Mouse (Mus musculus): ENCODE measurements around the gene Tnnt2. TPM values are rescaled to one million over a fixed set of nuclear protein-coding genes. Genes with fewer than 3 reads are reported as not detected.

Gene Tnnt2
- polyA plus RNA-seq, 1 experiment from 2014 or later = 10.4 TPM

DNA sequence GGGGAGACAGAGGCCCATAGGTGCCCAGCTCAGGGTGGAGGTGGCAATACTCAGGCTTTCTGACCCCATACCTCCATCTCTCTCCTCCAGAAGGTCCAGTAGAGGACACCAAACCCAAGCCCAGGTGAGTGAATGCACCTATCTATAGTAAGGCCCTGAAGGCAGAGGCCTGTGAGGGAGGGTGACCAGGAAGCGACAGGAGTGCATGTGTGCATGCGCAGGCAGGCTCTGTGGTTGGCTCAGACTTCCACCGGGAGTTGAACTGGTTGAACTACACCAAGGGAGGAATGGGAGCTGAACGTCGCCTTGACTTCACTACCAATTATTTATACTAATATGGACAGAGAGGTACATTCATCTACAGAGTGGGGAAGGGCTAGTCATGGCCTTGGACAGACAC is 10.5 kb downstream of the Tnnt2 start:
- no peaks in the 10 kb centered on the region for H3K9me3 ChIP-seq (ENCODE audit: control insufficient read depth, low read depth, low read length)
- H3K4me1 ChIP-seq (ENCODE audit: control insufficient read depth, insufficient read depth, low read length) = no peaks in the 10 kb centered on the region
- no peak overlapping the region for H3K9ac ChIP-seq (replicated peaks; ENCODE audit: low read depth, low read length)
- H3K4me3 ChIP-seq (ENCODE audit: low read depth, low read length) = no peak overlapping the region
- WGBS = 77% methylated on average over 5 of the region's 5 CpGs
- H3K36me3 ChIP-seq (ENCODE audit: control insufficient read depth, insufficient read depth, low read length) = no peaks in the 10 kb centered on the region
- no peak for ATAC-seq (ENCODE audit: insufficient number of reproducible peaks, insufficient read depth, low FRiP score, low read depth)
- no peak overlapping the region for H3K27ac ChIP-seq (ENCODE audit: low read length)
- H3K4me2 ChIP-seq (replicated peaks; ENCODE audit: low read depth, low read length) = no peak overlapping the region
- H3K27me3 ChIP-seq (ENCODE audit: control insufficient read depth, insufficient read depth, low read length) = no peaks in the 10 kb centered on the region

GRCm38 (mm10) chr1:135847139-135847562 is 11.0 kb downstream of the Tnnt2 start:
- H3K27me3 ChIP-seq (ENCODE audit: control insufficient read depth, insufficient read depth, low read length) = no peaks in the 10 kb centered on the region
- H3K9ac ChIP-seq (replicated peaks; ENCODE audit: low read depth, low read length) = no peak overlapping the region
- H3K9me3 ChIP-seq (ENCODE audit: control insufficient read depth, low read depth, low read length) = no peaks in the 10 kb centered on the region
- no peak overlapping the region for H3K27ac ChIP-seq (ENCODE audit: low read length)
- no peak overlapping the region for H3K4me2 ChIP-seq (replicated peaks; ENCODE audit: low read depth, low read length)
- H3K4me3 ChIP-seq (ENCODE audit: low read depth, low read length) = no peak overlapping the region
- WGBS = 25% methylated on average over 6 of the region's 6 CpGs
- ATAC-seq (ENCODE audit: insufficient number of reproducible peaks, insufficient read depth, low FRiP score, low read depth) = no peak
- H3K4me1 ChIP-seq (ENCODE audit: control insufficient read depth, insufficient read depth, low read length) = no peaks in the 10 kb centered on the region
- no peaks in the 10 kb centered on the region for H3K36me3 ChIP-seq (ENCODE audit: control insufficient read depth, insufficient read depth, low read length)

DNA sequence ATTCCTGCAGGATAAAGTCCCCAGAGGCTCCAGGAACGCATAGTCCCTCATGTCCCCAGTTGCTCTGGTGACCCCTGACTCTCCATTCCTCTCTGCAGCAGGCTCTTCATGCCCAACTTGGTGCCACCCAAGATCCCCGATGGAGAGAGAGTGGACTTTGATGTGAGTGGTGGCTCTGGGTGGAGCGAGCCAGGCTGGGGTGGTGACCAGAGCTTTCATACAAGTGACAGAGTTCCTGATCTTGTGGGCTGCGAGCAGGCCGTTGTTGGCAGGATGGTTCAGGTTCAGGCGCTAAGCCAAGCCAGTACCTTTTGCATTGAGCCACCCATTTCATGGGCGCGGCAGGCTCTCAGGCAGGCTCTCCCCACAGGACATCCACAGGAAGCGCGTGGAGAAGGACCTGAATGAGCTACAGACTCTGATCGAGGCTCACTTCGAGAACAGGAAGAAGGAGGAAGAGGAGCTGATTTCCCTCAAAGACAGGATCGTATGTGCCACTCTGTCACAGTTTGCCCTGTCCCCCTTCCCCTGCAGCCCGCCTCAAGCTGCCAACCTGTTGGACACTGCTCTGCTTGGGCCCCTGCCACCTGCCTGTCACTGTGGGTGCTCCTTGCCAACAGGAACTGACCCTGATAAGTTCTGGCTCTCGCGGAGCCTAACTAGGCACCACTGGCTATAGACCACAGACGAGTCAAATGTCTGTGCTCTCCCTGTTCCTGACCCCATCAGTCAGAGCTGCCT is 11.6 kb downstream of the Tnnt2 start:
- WGBS = 80% methylated on average over 17 of the region's 17 CpGs
- Histone ChIP-seq H3K9ac (replicated peaks; ENCODE audit: low read depth, low read length) (no peak overlapping the region), H3K27me3 (ENCODE audit: control insufficient read depth, insufficient read depth, low read length) (no peaks in the 10 kb centered on the region), H3K4me2 (replicated peaks; ENCODE audit: low read depth, low read length) (no peak overlapping the region), H3K9me3 (ENCODE audit: control insufficient read depth, low read depth, low read length) (no peaks in the 10 kb centered on the region), H3K4me1 (ENCODE audit: control insufficient read depth, insufficient read depth, low read length) (no peaks in the 10 kb centered on the region), H3K36me3 (ENCODE audit: control insufficient read depth, insufficient read depth, low read length) (no peaks in the 10 kb centered on the region), H3K27ac (ENCODE audit: low read length) (no peak overlapping the region), H3K4me3 (ENCODE audit: low read depth, low read length) (no peak overlapping the region)
- ATAC-seq (ENCODE audit: insufficient number of reproducible peaks, insufficient read depth, low FRiP score, low read depth) = no peak

DNA sequence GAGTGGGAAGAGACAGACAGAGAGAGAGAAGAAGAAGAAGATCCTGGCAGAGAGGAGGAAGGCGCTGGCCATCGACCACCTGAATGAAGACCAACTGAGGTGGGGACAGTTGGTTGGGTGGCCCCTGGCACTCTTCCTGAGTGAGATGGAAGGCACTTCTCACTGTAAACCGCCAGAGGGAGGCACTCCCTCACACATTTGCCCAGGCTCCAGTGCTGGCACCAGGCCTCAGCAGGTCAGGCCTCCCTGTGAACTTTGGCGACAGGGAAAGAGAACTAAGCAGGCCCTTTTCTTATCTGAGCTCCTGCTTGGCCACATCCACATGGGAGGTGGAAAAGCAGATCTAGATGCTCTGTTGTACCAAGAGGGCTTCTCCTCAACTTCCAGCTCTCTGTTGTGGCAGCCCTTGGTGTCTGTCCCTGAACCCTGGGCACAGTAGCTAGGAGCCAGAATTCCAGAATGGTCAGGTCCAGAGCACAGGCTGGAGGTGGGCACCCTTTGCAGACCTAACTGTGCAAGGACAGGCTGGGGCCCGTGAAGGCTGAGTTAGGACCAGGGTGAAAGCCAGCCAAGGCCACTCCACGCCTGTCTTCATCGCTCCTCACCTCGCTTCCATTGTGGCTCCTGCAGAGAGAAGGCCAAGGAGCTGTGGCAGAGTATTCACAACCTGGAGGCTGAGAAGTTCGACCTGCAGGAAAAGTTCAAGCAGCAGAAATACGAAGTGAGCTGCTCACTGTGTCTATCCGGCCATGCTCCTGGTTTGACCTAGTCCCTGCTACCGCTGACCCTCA is 14.8 kb downstream of the Tnnt2 start:
- Histone ChIP-seq H3K9me3 (ENCODE audit: control insufficient read depth, low read depth, low read length) (no peaks in the 10 kb centered on the region), H3K36me3 (ENCODE audit: control insufficient read depth, insufficient read depth, low read length) (no peaks in the 10 kb centered on the region), H3K4me3 (ENCODE audit: low read depth, low read length) (no peak overlapping the region), H3K4me1 (ENCODE audit: control insufficient read depth, insufficient read depth, low read length) (no peaks in the 10 kb centered on the region), H3K27me3 (ENCODE audit: control insufficient read depth, insufficient read depth, low read length) (no peaks in the 10 kb centered on the region), H3K27ac (ENCODE audit: low read length) (no peak overlapping the region), H3K9ac (replicated peaks; ENCODE audit: low read depth, low read length) (no peak overlapping the region), H3K4me2 (replicated peaks; ENCODE audit: low read depth, low read length) (no peak overlapping the region)
- 66% methylated on average over 12 of the region's 12 CpGs for WGBS
- ATAC-seq (ENCODE audit: insufficient number of reproducible peaks, insufficient read depth, low FRiP score, low read depth) = no peak

DNA sequence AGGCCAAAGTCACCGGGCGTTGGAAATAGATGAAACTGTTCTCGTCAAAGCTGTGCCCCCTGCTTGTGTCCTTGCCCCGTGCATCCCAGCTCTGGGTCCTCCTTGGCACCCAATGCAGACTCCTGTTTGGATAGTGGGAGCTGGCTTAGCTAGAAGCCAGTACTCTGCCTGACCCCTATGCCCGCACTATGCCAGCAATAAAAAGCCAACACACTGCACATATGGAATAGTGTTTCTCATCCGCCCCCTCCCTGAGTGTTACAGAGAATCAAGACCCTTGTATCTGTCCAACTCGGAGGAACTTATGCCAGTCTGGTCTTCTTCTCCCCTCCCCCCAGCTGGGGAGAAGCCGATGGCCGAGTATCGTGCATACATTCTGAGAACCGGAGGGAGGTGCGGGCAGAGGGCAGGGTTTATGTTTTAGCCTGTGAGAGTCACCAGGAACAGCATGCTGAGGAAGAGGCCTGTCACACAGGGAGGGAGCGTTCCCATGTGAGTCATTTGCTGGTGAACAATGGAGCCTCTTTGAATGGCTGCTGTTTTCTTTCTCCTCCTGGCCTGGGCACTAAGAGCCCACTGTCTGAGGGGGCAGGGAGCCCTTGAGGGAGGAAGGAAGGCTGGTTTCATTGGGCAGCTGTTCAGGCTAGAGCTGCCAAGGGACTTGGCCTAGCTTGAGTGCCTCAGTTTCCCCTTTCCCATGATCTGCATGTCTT is 16.0 kb downstream of the Tnnt2 start:
- Histone ChIP-seq H3K4me1 (ENCODE audit: control insufficient read depth, insufficient read depth, low read length) (no peaks in the 10 kb centered on the region), H3K27me3 (ENCODE audit: control insufficient read depth, insufficient read depth, low read length) (no peaks in the 10 kb centered on the region), H3K9me3 (ENCODE audit: control insufficient read depth, low read depth, low read length) (no peaks in the 10 kb centered on the region), H3K36me3 (ENCODE audit: control insufficient read depth, insufficient read depth, low read length) (no peaks in the 10 kb centered on the region), H3K4me3 (ENCODE audit: low read depth, low read length) (no peak overlapping the region), H3K27ac (ENCODE audit: low read length) (peak overlapping the region; percentile 29; the same call in 1 of the 2 replicates), H3K4me2 (replicated peaks; ENCODE audit: low read depth, low read length) (no peak overlapping the region), H3K9ac (replicated peaks; ENCODE audit: low read depth, low read length) (no peak overlapping the region)
- peak; percentile 72 for ATAC-seq (ENCODE audit: insufficient number of reproducible peaks, insufficient read depth, low FRiP score, low read depth)
- 61% methylated on average over 13 of the region's 13 CpGs for WGBS

- Histone ChIP-seq H3K4me3 (ENCODE audit: low read depth, low read length) (no peak overlapping the region), H3K36me3 (ENCODE audit: control insufficient read depth, insufficient read depth, low read length) (no peaks in the 10 kb centered on the region), H3K27ac (ENCODE audit: low read length) (no peak overlapping the region), H3K9me3 (ENCODE audit: control insufficient read depth, low read depth, low read length) (no peaks in the 10 kb centered on the region), H3K4me2 (replicated peaks; ENCODE audit: low read depth, low read length) (no peak overlapping the region), H3K9ac (replicated peaks; ENCODE audit: low read depth, low read length) (no peak overlapping the region), H3K4me1 (ENCODE audit: control insufficient read depth, insufficient read depth, low read length) (no peaks in the 10 kb centered on the region), H3K27me3 (ENCODE audit: control insufficient read depth, insufficient read depth, low read length) (no peaks in the 10 kb centered on the region)
- ATAC-seq (ENCODE audit: insufficient number of reproducible peaks, insufficient read depth, low FRiP score, low read depth) = no peak
- WGBS = 81% methylated on average over 4 of the region's 4 CpGs
Observed at GRCm38 (mm10) chr1:135853200-135853599, 17.0 kb downstream of the Tnnt2 start.

DNA sequence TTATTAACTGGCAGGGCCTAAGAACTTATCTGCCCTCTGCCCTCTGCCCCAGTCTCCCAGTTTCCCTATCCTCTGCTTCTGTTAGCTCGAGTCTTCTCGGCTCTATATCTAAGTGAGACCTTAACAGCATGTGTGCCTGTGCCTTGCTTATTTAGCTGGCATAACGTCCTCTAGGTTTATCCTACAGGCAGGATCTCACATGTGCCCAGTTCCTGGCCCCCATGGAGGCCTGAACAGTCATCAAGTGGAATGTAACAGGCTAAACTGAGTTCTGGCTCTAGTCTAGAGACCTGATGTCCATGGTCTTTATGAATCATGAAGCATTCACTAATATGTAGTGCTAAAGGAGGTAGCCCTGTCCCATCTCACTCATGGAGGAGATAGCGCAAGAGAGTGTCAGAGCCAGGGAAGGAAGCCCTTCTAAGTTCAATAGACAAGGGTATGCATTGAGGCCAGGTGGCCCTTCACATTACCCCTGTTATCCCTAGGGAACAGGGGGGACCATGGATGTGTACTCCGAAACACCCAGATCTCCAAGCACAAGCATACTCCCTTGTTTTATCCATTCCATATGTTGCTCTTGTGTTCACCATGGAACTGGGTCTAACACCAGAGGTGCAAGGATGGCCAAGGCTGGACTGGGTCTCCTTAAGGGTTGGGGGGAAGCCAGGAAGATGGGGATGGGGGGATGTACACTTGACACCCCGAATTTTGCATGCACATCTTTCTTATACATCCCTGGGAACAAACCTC is 18.6 kb downstream of the Tnnt2 start:
- Histone ChIP-seq H3K4me1 (ENCODE audit: control insufficient read depth, insufficient read depth, low read length) (no peaks in the 10 kb centered on the region), H3K9me3 (ENCODE audit: control insufficient read depth, low read depth, low read length) (no peaks in the 10 kb centered on the region), H3K27ac (ENCODE audit: low read length) (no peak overlapping the region), H3K4me3 (ENCODE audit: low read depth, low read length) (no peak overlapping the region), H3K36me3 (ENCODE audit: control insufficient read depth, insufficient read depth, low read length) (no peaks in the 10 kb centered on the region), H3K4me2 (replicated peaks; ENCODE audit: low read depth, low read length) (no peak overlapping the region), H3K9ac (replicated peaks; ENCODE audit: low read depth, low read length) (no peak overlapping the region), H3K27me3 (ENCODE audit: control insufficient read depth, insufficient read depth, low read length) (no peaks in the 10 kb centered on the region)
- no peak for ATAC-seq (ENCODE audit: insufficient number of reproducible peaks, insufficient read depth, low FRiP score, low read depth)
- WGBS = 84% methylated on average over 6 of the region's 6 CpGs

DNA sequence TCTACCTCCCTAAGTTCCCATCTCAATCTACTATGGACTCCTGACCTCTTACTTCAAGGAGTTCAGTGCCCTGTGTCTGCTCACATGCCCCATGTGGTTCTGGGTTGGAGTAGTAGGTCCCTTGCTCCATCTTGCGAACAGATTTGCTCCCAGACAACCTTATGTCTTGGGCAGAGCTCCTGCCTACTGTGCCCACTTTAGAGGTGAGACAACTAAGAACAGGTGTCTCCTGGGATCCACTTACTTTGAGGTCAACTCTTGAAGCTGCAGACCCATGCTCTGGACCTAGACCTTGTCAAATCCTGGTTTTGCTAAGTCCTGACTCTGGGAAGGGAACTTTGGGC is 19.2 kb downstream of the Tnnt2 start:
- Histone ChIP-seq H3K4me3 (ENCODE audit: low read depth, low read length) (no peak overlapping the region), H3K4me1 (ENCODE audit: control insufficient read depth, insufficient read depth, low read length) (no peaks in the 10 kb centered on the region), H3K27ac (ENCODE audit: low read length) (no peak overlapping the region), H3K36me3 (ENCODE audit: control insufficient read depth, insufficient read depth, low read length) (no peaks in the 10 kb centered on the region), H3K9me3 (ENCODE audit: control insufficient read depth, low read depth, low read length) (no peaks in the 10 kb centered on the region), H3K9ac (replicated peaks; ENCODE audit: low read depth, low read length) (no peak overlapping the region), H3K4me2 (replicated peaks; ENCODE audit: low read depth, low read length) (no peak overlapping the region), H3K27me3 (ENCODE audit: control insufficient read depth, insufficient read depth, low read length) (no peaks in the 10 kb centered on the region)
- ATAC-seq (ENCODE audit: insufficient number of reproducible peaks, insufficient read depth, low FRiP score, low read depth) = no peak
- 100% methylated on average over 1 of the region's 1 CpGs for WGBS

Measured in stomach, embryonic 14.5 days (tissue).